Mouse (Mus musculus): ENCODE results near the gene Ciao2a. TPM values are rescaled to one million over a fixed set of nuclear protein-coding genes. Genes with fewer than 3 reads are reported as not detected.

Gene Ciao2a
- 100 to 1,000 TPM; 180 to 193 TPM for polyA plus RNA-seq (2017; shearing (Covaris generic))

GRCm38 (mm10) chr9:66126456-66127192, at the start of gene Ciao2a, which contains the start of gene Snx1:
TSS of gene Ciao2a (plus strand) at chr9:66126611.
TSS of gene Snx1 (minus strand) at chr9:66126587.
- peak; percentile 78 for ATAC-seq

DNA sequence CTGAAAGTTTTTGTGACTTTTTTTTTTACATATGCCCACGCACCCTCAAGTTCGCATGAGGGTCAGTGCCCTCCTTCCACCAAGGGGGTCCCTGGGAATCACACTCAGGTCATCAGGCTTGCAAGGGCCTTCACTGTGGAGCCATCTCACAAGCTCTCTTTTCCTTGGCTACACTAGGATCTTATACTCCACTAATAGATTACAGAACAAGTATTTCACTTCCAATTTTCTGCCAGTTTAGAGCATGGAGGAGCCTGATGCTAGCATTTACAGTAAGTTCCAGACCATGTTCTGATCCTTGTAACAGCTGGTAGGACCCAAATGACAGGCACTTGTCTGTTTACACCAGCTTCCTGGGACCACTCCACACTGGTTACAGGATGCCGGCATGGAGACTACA, 48.3 kb upstream of the Ciao2a start:
- no peak for ATAC-seq

- ATAC-seq = no peak
Observed at GRCm38 (mm10) chr9:66078493-66078892, 47.9 kb upstream of the Ciao2a start.

DNA sequence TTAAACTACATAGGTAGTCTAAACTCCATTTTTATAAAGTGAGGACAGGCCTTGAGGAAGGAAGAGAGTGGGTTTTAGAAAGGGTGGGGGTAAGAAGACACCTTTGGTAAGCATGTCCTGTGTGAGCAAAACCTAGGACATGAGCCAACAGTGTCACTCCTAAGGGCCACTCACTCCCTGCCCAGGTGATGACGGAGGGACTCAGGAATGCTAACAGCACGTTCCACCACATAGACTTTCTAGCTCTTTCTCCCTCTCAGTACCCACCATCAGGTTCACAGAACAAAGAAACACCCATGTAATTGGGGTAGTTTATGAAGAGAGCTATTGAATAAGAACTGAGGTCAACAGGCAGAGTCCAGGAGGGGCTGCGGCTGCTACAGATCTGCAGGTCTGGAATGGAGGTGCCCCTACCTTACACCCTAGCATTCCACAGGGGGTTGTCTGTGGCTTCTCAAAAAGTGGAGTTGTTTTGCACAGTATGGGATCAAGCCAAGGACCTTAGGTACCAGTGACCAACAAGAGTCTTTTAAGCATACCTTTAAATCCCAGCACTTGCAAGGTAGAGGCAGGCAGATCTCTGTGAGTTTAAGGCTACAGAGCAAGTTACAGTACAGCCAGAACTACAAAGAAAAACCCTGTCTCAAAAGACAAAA, 45.5 kb upstream of the Ciao2a start:
- no peak for ATAC-seq

DNA sequence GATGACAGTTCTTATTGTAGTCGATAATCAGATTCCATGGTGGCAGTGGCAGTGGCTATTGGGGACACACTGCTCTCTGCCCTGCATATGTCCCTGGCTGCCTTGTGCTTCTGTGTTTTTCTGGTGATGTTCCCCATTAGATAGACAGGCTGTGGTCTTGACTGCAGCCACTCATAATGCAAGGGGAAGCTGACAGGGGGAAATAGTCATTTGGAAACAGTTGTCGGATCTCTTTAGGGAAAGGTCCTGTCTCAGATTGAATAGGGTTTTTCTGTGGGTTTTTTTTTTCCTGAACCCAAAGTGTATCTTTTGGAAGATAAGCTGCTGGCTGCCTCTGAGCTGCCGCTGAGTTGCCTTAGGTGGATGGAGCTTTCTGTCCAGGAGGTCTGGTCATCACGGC, 44.4 kb upstream of the Ciao2a start:
- ATAC-seq = no peak

- no peak for ATAC-seq
Observed at GRCm38 (mm10) chr9:66084171-66084570, 42.2 kb upstream of the Ciao2a start.

- ATAC-seq = no peak
Observed at GRCm38 (mm10) chr9:66087062-66087461, 39.3 kb upstream of the Ciao2a start.

GRCm38 (mm10) chr9:66088411-66088810, 38.0 kb upstream of the Ciao2a start:
- no peak for ATAC-seq

GRCm38 (mm10) chr9:66090593-66091244, 35.7 kb upstream of the Ciao2a start:
- ATAC-seq = no peak

GRCm38 (mm10) chr9:66091327-66092231, 34.8 kb upstream of the Ciao2a start:
- ATAC-seq = no peak

DNA sequence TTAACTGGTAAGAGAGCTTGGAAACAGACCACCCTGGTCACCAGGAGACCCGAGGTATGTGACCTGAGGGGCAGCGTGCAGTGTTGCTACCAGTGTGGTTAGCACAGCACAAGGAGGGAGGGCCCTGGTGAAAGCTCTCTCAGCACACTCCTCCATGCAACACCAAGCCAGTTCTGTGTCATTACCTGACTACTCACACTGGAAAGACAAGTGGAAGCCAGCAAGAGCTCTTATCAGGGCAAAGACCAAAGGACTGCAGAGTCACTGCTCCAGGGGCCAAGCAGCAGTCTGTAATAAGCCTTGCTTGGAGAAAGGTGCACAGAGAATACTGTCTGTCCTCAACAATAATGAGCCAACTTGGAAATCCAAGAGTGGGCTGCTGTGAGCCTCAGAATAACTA, 33.7 kb upstream of the Ciao2a start:
- no peak for ATAC-seq

DNA sequence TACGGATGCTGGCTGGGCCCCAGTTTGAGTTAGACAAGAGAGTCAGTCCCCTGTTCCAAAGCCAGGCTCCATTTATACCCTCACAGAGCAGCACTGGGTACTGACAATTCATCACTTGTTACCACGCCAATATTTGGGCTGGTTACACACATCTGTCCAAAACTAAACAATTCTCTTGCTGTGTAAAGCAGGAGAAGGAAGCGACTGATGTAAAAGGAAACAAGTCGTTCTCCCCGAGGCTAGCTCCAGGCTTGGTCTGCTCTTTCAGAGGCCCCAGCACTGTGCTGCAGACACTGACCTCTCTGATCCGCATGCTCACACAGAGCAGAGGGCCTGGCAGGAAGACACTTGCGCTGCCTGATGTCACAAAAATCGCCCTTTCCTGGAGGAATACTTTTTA, 24.8 kb upstream of the Ciao2a start:
- ATAC-seq = no peak

GRCm38 (mm10) chr9:66102668-66103067, 23.7 kb upstream of the Ciao2a start:
- ATAC-seq = no peak

DNA sequence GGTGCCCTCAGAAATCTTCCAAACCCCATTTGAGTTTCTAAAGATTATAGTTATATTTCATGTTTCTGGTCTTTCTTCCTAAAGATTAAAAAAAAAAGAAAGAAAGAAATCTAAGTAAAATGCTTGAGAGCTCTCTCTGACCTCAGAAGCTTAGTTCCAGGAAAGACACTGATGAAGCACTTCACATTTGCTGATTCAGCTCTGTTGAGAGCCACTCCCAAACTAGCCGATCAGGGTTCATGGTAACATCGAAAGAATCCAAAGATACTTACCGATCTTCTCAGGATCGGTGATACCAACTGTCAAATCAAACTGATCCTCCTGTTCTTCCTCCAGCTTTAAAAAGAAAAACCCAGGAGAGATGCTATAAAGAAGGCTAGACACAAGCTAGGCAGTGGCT, 21.8 kb upstream of the Ciao2a start:
- ATAC-seq = no peak

DNA sequence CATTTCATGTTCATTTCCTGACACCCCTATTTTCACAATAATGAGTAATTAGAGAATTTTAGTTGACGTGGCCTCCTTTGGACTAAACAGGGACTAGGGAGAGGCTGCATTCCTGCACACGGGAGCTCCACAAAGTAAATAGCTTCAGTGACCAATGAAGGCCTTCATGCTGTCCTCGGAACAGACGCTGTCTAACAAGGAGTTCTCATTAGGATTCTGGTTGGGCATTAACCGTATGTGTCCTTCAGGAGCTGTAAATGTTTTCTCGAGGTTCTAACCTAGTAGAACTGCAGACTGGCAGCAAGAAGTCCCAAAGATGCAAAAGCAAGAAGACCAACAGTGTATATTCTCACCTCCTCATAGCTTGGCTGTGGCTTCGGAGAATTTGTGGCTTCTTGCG, 21.2 kb upstream of the Ciao2a start:
- ATAC-seq = no peak

DNA sequence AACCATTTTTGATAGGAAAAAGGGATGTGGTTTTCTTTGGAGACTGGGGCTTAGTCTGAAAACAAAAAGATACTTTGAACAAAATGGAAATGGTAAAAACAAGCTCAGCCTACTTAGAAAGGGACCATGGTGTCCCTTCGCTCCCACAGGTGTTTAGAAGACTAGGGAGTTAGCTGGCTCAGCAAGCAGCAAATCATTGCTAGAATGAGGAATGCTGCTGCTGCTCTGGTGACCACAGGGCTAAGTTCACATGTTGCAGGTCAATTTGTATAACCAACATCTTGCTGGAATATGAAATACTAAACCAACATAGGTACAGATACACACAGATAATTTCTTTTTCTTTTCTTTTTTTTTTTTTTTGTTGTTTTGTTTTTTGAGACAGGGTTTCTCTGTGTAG, 16.8 kb upstream of the Ciao2a start:
- ATAC-seq = no peak

DNA sequence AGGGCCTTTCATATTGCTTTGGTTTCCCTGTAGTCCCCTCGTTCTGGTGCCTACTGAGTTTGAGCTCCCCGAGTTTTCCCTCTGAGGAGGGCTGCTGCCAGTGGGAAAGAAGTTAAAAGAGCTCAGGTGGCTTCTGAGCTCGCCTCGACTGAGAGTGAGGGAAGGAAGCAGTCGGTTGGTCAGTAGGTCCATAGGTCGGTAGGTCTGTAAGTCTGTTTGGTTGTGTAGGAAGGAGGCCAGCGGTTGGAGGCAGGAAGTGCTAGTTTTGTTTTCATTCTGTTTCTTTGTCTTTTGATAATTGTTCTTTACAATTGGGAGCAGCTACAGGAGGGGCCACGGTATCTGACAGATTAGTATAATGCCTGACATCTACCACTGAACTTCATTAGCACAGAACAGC, 16.3 kb upstream of the Ciao2a start:
- ATAC-seq = no peak

- no peak for ATAC-seq
Observed at GRCm38 (mm10) chr9:66110611-66111379, 15.6 kb upstream of the Ciao2a start.

GRCm38 (mm10) chr9:66114341-66114740, 12.1 kb upstream of the Ciao2a start:
- ATAC-seq = no peak

GRCm38 (mm10) chr9:66116890-66117289, 9.5 kb upstream of the Ciao2a start:
- ATAC-seq = no peak

- ATAC-seq = no peak
Observed at GRCm38 (mm10) chr9:66119498-66119897, 6.9 kb upstream of the Ciao2a start.

- no peak for ATAC-seq
Observed at GRCm38 (mm10) chr9:66120106-66120505, 6.3 kb upstream of the Ciao2a start.
